Mouse (Mus musculus) right cerebral cortex, postnatal 25 days (tissue): Measurements from ENCODE around the gene Herc4.

ENCODE experiments used
- DNase-seq: peaks from one replicate; pipeline ENCODE4 v3.0.0; 2022

Gene Herc4

GRCm38 (mm10) chr10:63365918-63366455 is 122.4 kb downstream of the Herc4 start:
- no peak for DNase-seq

- DNase-seq: no peak
Measured at GRCm38 (mm10) chr10:63367386-63367785, 123.8 kb downstream of the Herc4 start.
